Mouse (Mus musculus) G1E (cell line): ENCODE results near the gene Tmem129.

Experiments
- CTCF ChIP-seq: IDR thresholded peaks from 2 replicates; pipeline ENCODE4 v1.5.1; 2012; ENCODE audit warnings: low read depth, low read length, inconsistent platforms, mixed read lengths
- GATA2 ChIP-seq: IDR thresholded peaks from 2 replicates; pipeline ENCODE4 v1.6.1; 2012; ENCODE audit warnings: low read depth, low read length, inconsistent platforms, borderline replicate concordance
- POLR2AphosphoS5 ChIP-seq: IDR thresholded peaks from 2 replicates; pipeline ENCODE4 v1.6.1; 2012; ENCODE audit warnings: low read depth, low read length, inconsistent platforms; ENCODE audit not compliant: insufficient replicate concordance
- TAL1 ChIP-seq: conservative IDR thresholded peaks from 2 replicates; pipeline ENCODE4 v1.6.1; 2012; ENCODE audit warnings: low read depth, low read length, inconsistent platforms, mixed read lengths

DNA sequence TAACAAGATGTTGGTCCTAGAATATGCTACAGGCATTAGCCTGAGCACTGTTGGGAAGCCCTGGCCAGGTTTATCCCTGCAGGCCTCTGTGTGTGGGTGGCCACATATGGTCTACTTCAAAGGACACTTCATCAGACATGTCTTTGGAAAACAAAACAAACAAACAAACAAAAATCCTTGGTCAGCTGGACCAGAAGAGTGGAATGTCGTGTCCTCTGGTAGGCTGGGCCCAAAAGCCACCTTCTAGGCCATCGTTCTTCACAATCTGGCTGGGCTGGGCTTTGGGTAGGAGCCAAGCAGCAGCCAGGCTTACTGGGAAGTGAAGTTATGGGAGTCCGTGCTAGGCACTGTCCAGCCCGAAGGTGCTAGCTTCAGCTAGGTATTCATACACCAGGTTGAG is 48.9 kb upstream of the Tmem129 start:
- no peak for TF ChIP-seq CTCF
- TF ChIP-seq TAL1, result no peak
- TF ChIP-seq POLR2AphosphoS5, result no peak
- TF ChIP-seq GATA2, result no peak
